Mouse (Mus musculus): ENCODE measurements around the gene Gm21425. TPM values are rescaled to one million over a fixed set of nuclear protein-coding genes. Genes with fewer than 3 reads are reported as not detected.
"Not testable (repeated sequence)": the region's sequence is repeated elsewhere in the genome, so short reads cannot be mapped to it uniquely, and the experiment has no call there.

The Gm21425 gene
- total RNA-seq (2021): not detected in 2 replicates
- long read RNA-seq, experiment 1: 0 reads
- long read RNA-seq, experiment 2: 0 reads

- not testable (repeated sequence) for DNase-seq
These were observed at the start of gene Gm21425 for GRCm38 (mm10) chrY:13161668-13162067. Gene Gm21425, plus strand, starts transcription at chrY:13161968.

- not testable (repeated sequence) for DNase-seq
These were observed 28.4 kb upstream of the Gm21425 start, which contains the start of gene Gm21891 for GRCm38 (mm10) chrY:13133392-13133791. Gene Gm21891, minus strand, starts transcription at chrY:13133492.

Other genes with a start within 250 kb of the Gm21425 start
- not detected in 2 replicates for gene Gm20807, start 119.1 kb upstream of the Gm21425 start, total RNA-seq (2021)
- not detected in 2 replicates for gene Gm21891, start 28.5 kb upstream of the Gm21425 start, total RNA-seq (2021)
- gene Gm21828, start 62.0 kb downstream of the Gm21425 start, total RNA-seq (2021): not detected in 2 replicates
- not detected in 2 replicates for gene Gm21440, start 90.4 kb downstream of the Gm21425 start, total RNA-seq (2021)
- not detected in 2 replicates for gene Gm21454, start 90.5 kb downstream of the Gm21425 start, total RNA-seq (2021)
- gene Gm21725, start 187.1 kb downstream of the Gm21425 start, total RNA-seq (2021): not detected in 2 replicates